Mouse (Mus musculus): ENCODE measurements around the gene Creb5.

Gene Creb5

DNA sequence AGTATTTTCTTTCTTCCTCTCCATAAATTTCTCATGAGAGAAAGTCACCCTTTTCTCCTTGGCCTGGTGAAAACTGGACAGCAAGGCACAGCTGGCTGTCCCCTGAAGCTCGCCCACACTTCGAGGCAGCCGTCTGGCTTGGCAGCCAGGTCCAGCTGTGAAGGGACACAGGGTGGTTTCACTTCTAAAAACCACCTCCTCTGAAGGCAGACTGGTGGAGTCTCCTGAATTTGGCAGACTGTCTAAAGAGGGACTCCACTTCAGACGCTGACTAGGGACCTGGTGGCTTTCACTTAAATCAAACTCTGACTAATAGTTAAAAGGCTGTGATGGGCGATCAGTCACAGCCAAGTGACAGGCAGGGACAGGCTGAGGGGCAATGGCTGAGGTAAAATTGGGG is 365.6 kb downstream of the Creb5 start:
- no peak for DNase-seq

GRCm38 (mm10) chr6:53653706-53654360 is 366.8 kb downstream of the Creb5 start:
- no peak for DNase-seq

- DNase-seq = no peak
Measured at GRCm38 (mm10) chr6:53654361-53654824, 367.3 kb downstream of the Creb5 start.

DNA sequence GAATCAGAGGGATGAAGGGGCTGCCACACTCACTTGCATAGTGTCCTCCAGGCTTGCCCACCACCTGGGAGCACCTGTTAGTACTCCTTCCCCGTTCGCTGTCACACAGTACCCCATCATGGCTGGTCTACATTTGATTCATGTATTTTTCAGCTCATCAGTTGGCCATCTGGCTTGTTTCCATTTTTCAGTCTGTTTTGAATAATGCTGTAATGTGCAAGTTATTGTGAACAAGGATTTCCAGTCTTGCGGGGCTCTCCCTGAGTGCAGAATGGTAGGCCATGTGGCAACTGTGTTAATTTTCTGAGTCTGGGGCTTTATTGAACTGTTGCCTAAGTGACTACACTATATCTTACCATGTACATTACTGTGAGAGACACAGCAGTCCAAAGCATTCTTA is 369.4 kb downstream of the Creb5 start:
- peak; percentile 16 to 30 for DNase-seq

- no peak for DNase-seq
Measured at GRCm38 (mm10) chr6:53657483-53657882, 370.4 kb downstream of the Creb5 start.

DNA sequence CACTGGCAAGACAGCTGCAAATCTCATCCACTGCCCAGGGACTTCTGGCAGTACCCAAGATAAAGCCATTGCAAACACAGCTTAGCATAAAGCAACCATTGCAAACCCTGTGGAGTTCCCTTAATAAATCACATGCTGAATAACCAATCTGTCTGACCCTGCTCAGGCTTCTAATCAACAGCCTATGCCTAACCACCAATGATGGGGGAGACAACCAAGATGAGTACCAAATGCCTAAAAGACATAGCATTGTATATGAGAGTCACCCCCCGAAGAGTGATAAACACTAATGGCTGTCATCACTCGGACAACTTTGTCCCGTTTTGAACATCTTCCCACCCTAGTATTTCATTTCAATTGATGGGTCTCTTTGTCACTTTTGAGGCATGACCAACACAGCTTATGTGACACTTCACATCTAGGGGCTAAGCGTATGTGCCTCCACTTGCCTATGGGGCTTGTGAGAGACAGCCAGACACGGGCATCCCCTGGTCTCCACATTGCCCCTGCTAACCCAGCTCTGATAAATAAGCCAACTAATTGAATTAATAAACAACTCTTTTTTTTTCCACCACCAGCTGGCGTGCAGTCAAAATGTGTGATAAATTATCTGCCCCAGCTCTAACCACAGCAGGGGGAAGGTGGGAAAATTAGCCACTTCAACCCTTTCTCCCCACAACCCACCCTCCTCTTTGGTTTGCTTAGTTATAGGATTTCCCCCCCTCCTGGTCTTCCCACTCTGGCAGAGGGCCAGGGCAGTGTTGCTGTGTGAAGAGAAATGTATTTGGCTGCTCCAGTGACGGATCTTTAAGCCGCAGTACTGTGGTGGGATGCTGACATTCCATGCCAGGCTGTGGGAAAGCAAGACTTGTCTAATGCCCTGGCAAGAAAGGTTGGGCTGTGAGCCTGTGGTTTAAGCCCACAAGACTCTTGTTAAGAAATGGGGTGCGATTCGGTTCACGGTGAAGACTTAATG is 376.1 kb downstream of the Creb5 start:
- DNase-seq = peak; percentile 33 to 44

GRCm38 (mm10) chr6:53664759-53665158 is 377.7 kb downstream of the Creb5 start:
- DNase-seq = no peak

- DNase-seq = no peak
Measured at GRCm38 (mm10) chr6:53666503-53666902, 379.4 kb downstream of the Creb5 start.

DNA sequence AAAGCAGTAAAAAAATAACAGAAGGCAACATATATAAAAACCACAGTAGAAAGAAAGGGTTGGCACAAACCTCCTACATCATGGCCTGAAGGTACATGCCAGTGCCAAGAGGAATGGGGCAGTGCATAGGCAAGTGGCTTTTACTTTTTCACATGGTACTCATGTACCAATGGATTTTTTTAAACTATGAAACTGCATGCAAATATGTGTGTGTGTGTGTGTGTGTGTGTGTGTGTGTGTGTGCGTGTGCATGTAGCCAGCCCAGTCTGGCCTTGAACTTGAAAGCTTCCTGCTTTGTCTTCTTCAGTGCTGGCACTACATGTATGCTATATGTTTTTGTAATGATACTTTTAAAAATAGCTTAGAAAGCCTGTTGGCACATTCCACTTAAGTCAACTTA is 391.2 kb downstream of the Creb5 start:
- no peak for DNase-seq

DNA sequence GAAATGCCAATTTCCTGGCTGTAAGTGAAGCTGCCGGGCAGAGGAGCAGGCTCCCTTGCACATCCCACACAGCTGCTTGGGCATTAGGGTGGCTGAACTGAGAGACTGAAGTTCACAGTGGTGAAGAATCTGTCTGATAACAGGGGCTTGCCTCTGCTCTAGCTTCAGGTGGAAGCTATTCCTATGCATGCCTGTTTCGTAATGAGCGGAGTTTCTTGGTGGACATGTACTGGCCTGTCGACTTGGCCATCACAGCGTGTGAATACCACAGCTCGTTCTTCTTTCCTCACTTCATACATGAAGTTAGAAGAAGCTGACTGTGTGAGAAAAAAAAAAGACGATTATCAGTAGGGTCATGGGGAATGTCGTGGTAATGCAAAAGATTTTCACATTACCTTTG is 393.0 kb downstream of the Creb5 start:
- no peak for DNase-seq

- no peak for DNase-seq
Measured at GRCm38 (mm10) chr6:53684416-53684815, 397.3 kb downstream of the Creb5 start.

- DNase-seq = no peak
Measured at GRCm38 (mm10) chr6:53685323-53685722, 398.3 kb downstream of the Creb5 start.

GRCm38 (mm10) chr6:53688762-53689477 is 401.9 kb downstream of the Creb5 start:
- no peak for DNase-seq

DNA sequence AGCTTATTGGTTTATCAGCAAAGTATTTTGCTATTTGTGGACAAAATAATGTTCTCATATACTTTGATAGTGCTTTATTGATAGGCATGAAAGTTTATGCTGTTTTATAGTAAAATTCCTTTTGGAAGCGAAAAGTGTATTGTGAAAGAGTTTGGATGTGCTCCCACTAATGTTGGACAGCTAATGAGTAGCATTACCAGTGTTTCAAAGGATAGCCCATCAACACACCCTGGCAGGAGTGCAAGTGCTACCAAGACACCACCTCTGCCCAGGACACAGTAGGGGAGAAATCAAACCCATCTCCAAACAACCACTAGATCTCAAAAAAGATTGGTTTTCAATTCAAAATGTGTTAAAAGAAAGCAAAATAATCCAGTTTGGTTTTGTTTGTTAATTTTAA is 403.9 kb downstream of the Creb5 start:
- no peak for DNase-seq

DNA sequence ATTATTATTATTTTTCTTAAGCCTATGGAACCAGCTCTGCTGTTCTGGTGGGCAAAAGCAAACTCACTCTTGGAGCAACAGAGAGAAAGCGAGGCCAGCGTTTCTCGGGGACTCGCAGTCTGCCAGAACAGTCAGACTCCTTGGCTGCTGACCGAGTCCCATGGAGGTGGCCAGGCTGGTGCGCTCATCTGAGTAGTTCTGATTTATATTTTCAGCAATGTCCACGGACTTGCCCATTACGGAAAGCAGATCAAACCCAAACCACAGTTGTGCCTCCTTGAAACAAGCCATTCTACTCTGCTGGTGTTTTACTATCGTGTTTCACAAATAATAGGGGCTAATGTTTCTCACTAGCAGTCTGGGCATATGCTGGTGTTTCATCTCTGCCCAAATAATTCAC is 408.1 kb downstream of the Creb5 start:
- DNase-seq = no peak

DNA sequence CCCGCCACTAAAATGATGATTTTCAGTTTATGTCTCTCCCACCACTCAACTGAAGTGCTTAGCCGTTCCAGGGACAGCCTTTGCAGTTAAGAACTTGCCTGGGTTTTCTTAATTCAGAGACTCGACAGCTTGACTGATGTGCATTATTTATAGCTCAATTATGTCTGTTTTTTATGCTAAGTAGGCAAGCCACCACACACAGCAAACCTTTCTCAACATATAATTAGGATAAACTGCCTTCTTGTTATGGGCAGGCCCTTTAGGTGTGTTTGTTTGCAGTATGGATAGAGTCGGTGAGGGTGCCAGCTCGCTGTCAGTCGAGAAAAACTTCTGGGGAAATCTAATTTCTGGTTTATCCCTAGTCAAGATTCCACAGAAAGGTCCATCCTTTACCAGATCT is 409.4 kb downstream of the Creb5 start:
- no peak for DNase-seq

DNA sequence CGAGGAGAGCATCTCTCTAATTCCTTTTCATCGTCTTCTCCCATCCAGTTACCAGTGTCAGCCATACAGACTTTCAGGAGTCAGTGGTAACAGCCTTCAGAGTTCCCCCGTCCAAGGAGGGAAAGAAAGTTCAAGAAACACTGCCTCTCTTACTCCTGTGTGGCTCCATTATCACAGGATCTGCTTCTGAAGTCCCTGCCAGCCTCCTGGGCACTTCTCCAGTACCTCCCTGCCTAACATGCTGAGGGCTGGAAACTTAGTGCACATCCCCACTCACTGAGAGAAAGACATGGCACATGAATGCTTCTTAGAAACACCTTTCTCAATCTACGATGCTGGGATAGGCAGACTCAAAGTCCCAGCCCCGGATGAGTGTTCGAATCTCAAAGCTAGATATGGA is 409.9 kb downstream of the Creb5 start:
- no peak for DNase-seq

GRCm38 (mm10) chr6:53698128-53698749 is 411.2 kb downstream of the Creb5 start:
- no peak for DNase-seq

DNA sequence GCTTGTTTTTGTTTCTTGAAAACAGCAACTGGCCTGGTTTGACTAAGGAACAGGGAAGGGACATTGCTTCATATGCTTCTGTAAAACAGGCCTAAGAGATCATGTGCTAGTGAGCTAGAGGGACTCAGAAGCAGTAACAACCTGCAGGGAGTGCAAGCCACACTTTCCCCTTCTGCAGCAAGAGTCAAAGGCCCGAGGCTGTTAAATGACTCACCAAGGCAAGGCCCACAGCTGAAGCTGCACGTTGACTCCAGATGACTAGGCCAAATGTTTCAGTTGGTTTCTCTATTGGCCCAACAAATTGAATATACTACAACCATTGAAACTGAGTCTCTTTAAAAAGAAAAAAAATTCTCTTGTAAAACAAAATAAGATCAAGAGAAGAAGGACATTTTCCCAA is 417.4 kb downstream of the Creb5 start:
- no peak for DNase-seq

- DNase-seq = no peak
Measured at GRCm38 (mm10) chr6:53706604-53707330, 419.7 kb downstream of the Creb5 start.

DNA sequence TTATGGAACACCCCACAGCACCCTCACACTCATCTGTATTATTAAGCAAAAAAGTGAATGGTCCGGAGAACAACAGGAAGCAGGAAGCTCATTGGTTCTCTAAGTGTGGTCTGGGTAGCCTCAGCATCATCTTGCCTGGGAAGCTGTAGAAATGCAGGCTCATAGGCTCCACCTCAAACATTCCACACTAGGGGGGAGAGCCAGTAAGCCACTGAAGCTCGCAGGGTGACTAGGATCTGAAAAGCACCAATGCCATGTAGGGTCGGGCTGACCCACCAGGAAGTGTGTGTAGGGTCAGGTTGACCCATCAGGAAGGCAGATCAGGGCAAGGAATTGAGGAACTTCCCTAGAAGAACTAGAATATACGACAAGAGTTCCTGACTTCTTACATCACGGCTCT is 420.7 kb downstream of the Creb5 start:
- no peak for DNase-seq

Measured in lung, postnatal 4 days (tissue).